Mouse (Mus musculus) layer of hippocampus, postnatal 25 days (tissue): ENCODE data around the gene Ang. TPM values are rescaled to one million over a fixed set of nuclear protein-coding genes. Genes with fewer than 3 reads are reported as not detected.

Experiments used
- DNase-seq, 2 experiments: peaks; one replicate each; pipeline ENCODE4 v3.0.0; 2022; ENCODE audit warnings: mixed read lengths in 2 of 2, low spot score in 1 of 2; ENCODE audit errors: extremely low spot score in 1 of 2
- total RNA-seq, 2 experiments: library from RNA; stranded (reverse); gene quantifications; 2 replicates each; pipeline ENCODE4 v1.2.3; 2021

Gene Ang
- total RNA-seq: 1 to 10 TPM; 3.4 to 4.7 TPM

GRCm38 (mm10) chr14:51090921-51091900 lies at the start of gene Ang, which contains the start of gene Rnase4:
TSS of gene Ang (plus strand) at chr14:51091150.
TSS of gene Rnase4 (plus strand) at chr14:51091077.
- peak in 1 of 2 experiments; percentile 20 for DNase-seq

DNA sequence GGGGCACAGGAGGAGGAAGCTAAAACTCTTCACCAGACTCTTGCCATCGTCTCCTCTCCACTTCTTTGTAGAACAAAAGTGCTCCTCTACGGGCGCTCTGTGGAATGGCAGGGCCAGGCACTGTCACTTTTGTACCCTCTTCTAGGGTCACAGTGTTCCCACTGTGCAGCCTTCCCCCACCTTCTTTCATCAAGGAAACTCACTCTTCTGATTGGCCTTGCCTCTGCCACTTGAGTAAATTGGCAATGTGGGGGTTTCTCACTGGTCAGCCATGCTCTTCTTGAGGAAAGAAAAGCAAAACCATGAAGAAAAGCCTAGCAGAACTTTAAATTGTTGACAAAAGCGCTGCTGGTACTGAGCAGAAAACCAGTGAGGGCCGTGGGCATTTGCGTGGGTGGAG lies 49.2 kb upstream of the Ang start, which contains the start of gene Rnase9:
TSS of gene Rnase9 (minus strand) at position 101 of the 400 bp plus-strand sequence.
- DNase-seq: no peak

DNA sequence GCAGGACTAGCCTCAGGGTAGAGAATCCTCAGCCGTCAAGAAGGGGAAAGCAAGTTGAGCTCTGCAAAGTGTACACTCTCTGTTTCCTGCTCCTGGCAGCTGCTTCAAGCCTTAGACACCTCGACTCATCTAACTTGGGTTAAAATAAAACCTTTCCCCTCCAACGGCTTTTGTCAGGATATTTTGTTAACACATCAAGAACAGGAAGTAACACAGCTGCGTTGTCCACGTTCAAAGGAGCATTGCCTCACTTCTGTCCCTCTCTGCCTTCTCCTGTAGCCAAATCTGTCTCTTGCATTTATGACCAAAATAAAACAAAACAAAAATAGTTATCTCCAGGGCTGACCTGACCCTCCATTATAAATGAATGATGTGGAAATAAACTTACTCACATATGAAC lies 43.1 kb upstream of the Ang start:
- DNase-seq: no peak

GRCm38 (mm10) chr14:51050063-51050462 lies 40.9 kb upstream of the Ang start, which contains the start of gene Rnase11:
TSS of gene Rnase11 (minus strand) at chr14:51050163.
- DNase-seq: no peak

DNA sequence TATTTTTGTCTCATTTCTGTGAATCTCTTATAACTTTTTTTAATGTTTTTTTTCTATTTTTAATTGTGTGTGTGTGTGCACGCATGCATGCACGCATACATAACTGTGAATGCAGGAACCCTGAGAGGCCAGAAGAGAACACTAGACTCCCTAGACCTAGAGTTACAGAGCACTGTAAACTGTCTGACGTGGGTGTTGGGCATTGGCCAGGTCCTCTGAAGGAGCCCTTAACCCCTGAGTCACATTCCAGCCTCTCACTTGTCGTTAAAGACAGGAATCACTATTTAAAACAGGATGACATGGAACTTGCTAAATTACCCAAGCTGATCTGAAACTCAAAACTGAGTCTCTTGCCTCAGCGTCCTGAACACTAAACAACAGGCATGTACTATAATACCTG lies 39.0 kb upstream of the Ang start:
- DNase-seq: no peak

GRCm38 (mm10) chr14:51053176-51053575 lies 37.8 kb upstream of the Ang start:
- DNase-seq: no peak

- no peak for DNase-seq
Measured at GRCm38 (mm10) chr14:51054243-51055237, 36.4 kb upstream of the Ang start.

DNA sequence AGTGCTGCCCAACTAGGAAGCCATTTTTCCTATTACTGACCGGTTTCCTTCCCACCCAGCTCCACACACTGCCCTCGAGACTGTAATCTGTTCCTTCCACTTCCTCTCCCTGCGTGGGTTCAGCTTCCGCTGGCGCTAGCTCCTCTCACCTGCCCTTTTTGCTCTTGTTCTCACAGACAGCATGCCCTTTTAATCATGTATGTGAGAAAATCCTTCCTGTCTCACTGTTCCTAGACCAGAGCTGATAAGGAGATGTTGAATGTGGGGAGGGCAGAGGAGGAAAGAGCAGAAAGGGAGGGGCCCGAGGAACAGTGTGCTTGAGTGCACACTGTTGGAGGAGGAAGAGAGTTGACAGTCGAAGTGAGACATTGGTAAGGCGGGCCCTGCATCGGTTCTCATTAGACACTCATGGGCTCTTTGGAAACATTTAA lies 33.5 kb upstream of the Ang start, which contains the start of gene Rnase12:
TSS of gene Rnase12 (minus strand) at position 261 of the 431 bp plus-strand sequence.
- DNase-seq: no peak

DNA sequence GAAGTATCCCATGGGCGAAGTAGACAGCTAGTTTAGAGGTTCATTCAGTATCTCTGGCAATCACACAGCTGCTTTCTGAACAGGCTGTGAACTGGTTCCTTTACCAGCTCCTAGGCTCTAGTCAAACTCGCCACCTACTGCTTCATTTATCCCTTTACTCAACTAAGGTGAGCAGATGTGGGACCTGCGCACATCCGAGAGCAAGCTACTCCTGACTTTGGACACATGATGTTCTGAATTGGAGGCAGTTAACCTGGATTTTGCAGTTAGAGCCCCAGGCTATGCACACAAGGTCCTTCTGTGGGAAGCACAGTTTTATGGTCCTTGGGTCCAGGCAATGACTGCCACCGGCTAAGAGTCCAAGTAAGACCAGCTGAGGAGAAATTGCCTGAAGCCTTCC lies 30.2 kb upstream of the Ang start:
- DNase-seq: no peak

DNA sequence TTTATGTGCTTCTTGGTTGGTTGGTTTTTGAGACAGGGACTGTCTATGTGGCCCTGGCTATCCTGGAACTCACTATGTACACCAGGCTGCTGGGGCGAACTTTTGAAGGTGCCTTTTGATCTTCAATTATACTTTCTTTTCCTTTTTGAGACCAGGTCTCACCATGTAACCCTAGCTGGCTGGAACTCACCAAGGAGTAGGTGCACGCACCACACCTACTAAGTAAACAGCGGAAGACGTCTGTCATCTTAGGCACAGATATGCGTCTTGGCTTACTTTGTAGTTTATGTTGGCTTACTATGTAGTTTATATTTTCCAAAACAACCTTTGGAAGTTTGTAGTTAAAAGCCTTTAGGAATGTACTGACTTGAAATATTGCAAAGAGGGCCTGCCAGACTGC lies 22.0 kb upstream of the Ang start:
- no peak for DNase-seq

GRCm38 (mm10) chr14:51069617-51070016 lies 21.3 kb upstream of the Ang start:
- peak in 1 of 2 experiments; percentile 33 for DNase-seq

GRCm38 (mm10) chr14:51074335-51074734 lies 16.6 kb upstream of the Ang start, which contains the start of gene Olfr750:
TSS of gene Olfr750 (minus strand) at chr14:51074435.
- no peak for DNase-seq

GRCm38 (mm10) chr14:51079180-51079579 lies 11.8 kb upstream of the Ang start:
- no peak for DNase-seq

DNA sequence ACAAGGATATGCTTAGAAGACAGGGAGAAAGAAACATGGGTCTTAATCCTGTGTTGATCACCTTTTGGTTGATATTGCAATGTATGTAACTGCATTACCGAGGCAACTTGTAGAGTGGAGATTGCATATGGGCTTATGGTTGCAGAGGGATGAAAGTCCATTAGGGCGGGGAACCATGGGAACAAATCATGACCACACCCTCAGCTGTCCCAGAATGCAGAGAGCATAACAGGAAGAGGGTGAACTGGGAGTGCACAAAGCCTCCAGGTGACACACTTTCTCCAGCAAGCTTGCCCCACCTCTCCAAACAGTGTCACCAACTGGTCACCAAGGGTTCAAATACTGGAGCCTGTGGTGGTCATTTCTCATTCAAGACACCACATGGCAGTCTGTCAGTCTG lies 9.9 kb upstream of the Ang start:
- no peak for DNase-seq

DNA sequence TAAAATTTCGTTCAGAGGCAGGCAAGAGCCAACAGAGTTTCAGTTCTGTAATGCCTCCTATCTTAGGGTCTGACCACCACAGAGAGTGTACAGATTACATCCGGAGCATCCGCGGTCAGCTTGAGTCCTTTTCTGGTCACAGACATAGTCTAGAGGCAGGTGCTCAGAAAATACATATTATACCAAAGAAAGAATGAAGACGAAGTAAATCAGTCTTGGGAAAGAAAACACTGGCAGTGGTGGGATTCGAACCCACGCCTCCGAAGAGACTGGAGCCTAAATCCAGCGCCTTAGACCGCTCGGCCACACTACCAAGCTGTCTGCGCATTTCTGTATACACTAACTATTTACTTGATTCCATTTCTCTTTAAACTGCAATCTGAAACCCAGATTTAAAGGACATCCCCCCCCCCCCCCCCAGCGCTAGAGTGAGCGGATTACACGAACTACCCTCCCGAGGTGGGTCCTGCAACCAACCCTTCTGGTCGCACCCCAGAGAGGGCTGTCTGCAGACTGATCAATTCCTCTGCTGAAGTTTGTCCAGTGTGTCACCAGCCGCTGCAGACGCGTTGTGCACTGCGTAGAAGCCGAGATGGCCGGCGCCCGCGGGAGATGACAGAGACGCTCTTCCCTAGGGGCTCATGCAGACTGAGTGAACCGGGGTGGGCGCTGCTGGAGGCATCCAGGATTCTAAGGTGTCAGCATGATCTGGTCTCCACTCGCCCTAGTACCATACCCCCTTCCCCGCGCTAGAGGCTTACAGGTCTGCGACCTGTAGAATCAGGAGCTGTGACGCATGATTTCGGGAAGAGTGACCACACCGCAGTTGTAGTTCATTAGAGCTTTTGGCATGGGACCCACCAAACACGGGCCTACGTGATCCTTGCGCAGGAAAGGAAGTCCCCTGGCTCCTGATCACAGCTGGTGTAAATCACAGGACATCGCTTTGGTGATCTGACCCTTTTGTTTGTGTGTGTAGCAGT lies 8.1 kb upstream of the Ang start:
- DNase-seq: peak in 1 of 2 experiments; percentile 75

- DNase-seq: no peak
Measured at GRCm38 (mm10) chr14:51083805-51084204, 7.1 kb upstream of the Ang start.

GRCm38 (mm10) chr14:51085086-51085485 lies 5.9 kb upstream of the Ang start:
- DNase-seq: no peak

DNA sequence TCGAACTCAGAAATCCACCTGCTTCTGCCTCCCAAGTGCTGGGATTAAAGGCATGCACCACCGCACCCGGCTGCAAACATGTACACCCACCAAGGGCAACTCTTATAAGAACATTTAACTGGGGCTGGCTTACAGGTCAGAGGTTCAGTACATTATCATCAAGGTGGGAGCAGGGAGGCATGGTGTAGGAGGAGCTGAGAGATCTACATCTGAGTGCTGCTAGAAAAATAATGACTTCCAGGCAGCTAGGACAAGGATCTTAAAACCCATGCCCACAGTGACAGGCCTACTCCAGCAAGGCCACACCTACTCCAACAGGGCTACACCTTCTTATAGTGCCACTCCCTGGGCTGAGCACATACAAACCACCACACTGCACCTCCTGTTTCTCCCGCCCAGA lies 5.0 kb upstream of the Ang start:
- DNase-seq: no peak

DNA sequence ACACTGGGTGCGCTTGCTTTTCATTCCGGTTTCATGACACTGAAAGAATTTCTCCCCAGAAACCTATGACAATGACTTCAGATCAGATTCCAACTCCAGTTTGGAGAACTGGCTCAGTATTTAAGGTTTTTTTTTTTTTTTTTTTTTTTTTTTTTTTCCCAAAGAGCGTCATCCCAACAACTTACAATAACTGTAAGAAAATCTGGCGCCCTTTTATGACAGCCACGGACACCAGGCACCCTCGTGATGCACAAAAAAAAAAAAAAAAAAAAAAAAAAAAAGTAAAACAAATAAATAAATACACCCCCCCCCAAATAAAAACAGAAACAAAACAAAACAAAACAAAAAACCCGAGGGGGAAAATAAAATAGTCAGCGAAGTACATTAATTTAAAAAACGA lies 3.2 kb upstream of the Ang start:
- no peak for DNase-seq
